Mouse (Mus musculus) adrenal gland, postnatal 10 days (tissue): Measurements from ENCODE around the gene Spata31d1a. TPM values are rescaled to one million over a fixed set of nuclear protein-coding genes. Genes with fewer than 3 reads are reported as not detected.
"Not testable (repeated sequence)": the region's sequence is repeated elsewhere in the genome, so short reads cannot be mapped to it uniquely, and the experiment has no call there.

Source experiments
- DNase-seq: peaks from one replicate; pipeline ENCODE4 v3.0.0; 2021; ENCODE audit warnings: mixed read lengths
- total RNA-seq, 2 experiments: library from RNA; stranded (reverse); gene quantifications; 2 replicates each; pipeline ENCODE4 v1.2.3; 2021

The Spata31d1a gene
- total RNA-seq, 2 experiments from 2014 or later = not detected

- not testable (repeated sequence) for DNase-seq
Observed at GRCm38 (mm10) chr13:59700137-59700536, 10.0 kb downstream of the Spata31d1a start.

DNA sequence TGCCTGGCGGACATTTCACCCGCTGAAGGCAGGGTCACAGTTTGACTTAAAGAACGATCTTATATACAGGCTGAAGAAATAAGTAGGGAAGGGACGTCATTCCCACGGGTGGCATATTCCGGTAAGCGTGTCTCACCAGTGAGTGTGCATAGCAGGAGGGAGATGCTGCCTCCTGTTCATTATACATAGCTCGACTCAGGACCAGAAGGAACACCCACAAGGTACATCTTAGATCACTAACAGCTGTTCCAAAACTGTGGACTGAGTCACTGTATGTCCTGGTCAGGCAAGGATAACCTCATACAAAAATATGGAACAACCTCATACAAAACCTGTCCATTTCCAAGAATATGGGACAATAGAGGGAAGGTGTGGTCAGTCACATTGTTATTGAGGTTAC is 11.0 kb downstream of the Spata31d1a start:
- DNase-seq = no peak

GRCm38 (mm10) chr13:59695781-59696180 is 14.3 kb downstream of the Spata31d1a start:
- DNase-seq = no peak

GRCm38 (mm10) chr13:59694008-59694407 is 16.1 kb downstream of the Spata31d1a start, which contains the start of gene 4921517D22Rik:
TSS of gene 4921517D22Rik (minus strand) at chr13:59694108.
- DNase-seq = no peak

GRCm38 (mm10) chr13:59691478-59691877 is 18.7 kb downstream of the Spata31d1a start:
- no peak for DNase-seq

DNA sequence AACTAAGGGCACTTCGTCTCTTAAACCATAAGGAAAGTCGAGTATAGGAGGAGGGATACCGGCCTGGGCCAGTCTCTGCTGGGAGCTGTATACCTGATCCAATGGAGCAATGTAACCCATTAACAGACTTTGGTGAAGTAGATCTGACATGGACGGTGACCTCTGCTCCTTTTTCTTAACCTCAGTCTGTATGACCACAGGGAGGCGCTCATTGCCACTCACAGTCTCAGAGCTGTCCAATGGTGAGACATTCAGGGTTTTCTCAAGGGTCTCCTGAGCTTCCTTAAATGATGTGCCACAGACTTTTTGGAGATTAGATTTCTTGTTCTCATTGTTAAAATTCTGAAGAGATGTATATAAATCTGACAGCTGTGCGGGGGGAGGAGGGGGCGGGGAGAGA is 19.6 kb downstream of the Spata31d1a start:
- DNase-seq = no peak

- DNase-seq = no peak
Observed at GRCm38 (mm10) chr13:59689843-59690242, 20.3 kb downstream of the Spata31d1a start.

- DNase-seq = no peak
Observed at GRCm38 (mm10) chr13:59689313-59689712, 20.8 kb downstream of the Spata31d1a start.

- no peak for DNase-seq
Observed at GRCm38 (mm10) chr13:59688338-59688770, 21.8 kb downstream of the Spata31d1a start.

- no peak for DNase-seq
Observed at GRCm38 (mm10) chr13:59685236-59685635, 24.9 kb downstream of the Spata31d1a start.

- no peak for DNase-seq
Observed at GRCm38 (mm10) chr13:59682629-59683028, 27.5 kb downstream of the Spata31d1a start.

DNA sequence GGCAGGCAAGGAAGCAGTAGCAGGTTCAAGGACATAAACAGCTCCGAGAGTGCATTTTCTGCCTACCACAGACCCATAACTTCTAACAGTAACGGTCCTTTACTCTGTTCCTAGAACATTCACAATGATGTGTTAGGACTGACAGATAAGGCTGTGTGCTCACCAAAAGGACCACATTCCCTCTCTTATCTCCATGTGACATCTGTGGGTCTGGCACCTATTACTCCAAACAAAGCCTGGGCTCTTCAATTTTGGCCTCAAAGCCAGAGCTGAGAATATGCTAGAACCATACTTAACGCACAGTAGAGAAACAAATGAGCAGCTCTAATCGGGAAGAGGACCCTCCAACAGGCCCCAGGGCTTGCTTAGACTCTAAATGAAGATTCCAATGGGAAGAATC is 30.2 kb downstream of the Spata31d1a start:
- DNase-seq = no peak

GRCm38 (mm10) chr13:59679306-59679705 is 30.8 kb downstream of the Spata31d1a start:
- no peak for DNase-seq

- no peak for DNase-seq
Observed at GRCm38 (mm10) chr13:59676316-59677229, 33.6 kb downstream of the Spata31d1a start.

GRCm38 (mm10) chr13:59675151-59676011 is 34.7 kb downstream of the Spata31d1a start, which contains the start of gene Golm1:
TSS of gene Golm1 (minus strand) at chr13:59675811.
- peak; percentile 78 for DNase-seq

GRCm38 (mm10) chr13:59674761-59675150 is 35.4 kb downstream of the Spata31d1a start:
- DNase-seq = peak; percentile 22

DNA sequence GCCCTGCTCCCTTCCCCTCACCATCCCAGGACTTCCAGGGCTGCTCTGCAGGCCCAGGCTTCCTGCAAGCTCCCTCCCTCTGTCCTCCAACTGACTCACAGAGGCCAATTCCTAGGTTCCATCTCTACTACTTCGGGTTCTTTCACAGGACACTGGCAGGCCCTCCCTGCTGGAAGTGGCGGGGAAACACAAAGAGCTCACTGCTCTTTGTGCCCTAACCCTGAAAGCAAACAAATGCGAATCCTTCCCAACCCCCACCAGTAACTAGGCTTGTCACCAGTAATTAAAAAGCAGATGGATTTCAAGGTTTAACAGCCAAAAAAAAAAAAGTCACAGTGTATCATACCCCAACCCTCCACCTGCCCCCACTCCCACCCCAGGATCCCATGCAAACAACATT is 35.9 kb downstream of the Spata31d1a start:
- no peak for DNase-seq

GRCm38 (mm10) chr13:59673597-59673996 is 36.5 kb downstream of the Spata31d1a start:
- DNase-seq = no peak

DNA sequence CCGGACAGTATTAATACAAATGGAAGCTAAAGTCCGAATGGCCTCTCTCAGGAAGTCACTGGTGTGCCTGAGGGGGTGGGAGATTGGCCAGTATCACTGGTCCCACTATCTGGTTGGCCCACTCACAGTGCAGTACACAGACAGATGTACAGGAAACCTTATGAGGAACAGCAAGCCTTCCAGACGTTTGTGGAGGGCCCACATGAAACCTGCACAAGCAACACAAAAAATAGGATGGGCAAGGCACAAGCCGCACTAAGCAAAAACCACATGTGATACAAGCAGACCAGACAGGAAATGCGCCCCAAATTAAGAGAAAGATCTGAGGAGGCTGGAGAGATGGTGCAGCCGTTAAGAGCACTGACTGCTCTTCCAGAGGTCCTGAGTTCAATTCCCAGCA is 37.9 kb downstream of the Spata31d1a start:
- DNase-seq = no peak

DNA sequence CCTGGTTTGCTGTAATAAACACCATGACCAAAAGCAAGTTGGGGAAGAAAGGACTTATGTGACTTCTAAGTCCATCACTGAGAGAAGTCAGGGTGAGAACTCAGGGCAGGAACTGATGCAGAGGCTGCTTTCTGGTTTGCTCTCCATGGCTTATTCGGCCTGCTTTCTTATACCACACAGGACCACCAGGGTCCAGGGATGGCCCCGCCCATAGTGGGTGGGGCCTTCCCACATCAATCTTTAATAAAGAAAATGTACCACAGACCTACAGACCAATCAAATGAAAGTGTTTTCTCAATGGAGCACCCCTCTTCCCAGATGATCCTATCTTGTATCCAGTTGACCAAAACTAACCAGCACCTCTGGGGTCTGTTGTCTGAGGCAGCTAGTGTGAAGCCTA is 38.6 kb downstream of the Spata31d1a start:
- DNase-seq = no peak

- DNase-seq = no peak
Observed at GRCm38 (mm10) chr13:59669946-59670345, 40.2 kb downstream of the Spata31d1a start.

GRCm38 (mm10) chr13:59668501-59669093 is 41.5 kb downstream of the Spata31d1a start:
- DNase-seq = peak; percentile 36
